Mouse (Mus musculus): Measurements from ENCODE around the gene Gm20388.

GRCm38 (mm10) chr8:120004705-120005381, 94.2 kb downstream of the Gm20388 start:
- TF ChIP-seq GATA1 (IDR thresholded peaks at IDR 0.05; ENCODE audit: low read length) (no peak), TAL1 (IDR thresholded peaks at IDR 0.05; ENCODE audit: low read length) (no peak)

Data from erythroblast, embryonic 14.5 days (primary cell).